Mouse (Mus musculus) G1E-ER4 (cell line): ENCODE data around the gene Pld6. TPM values are rescaled to one million over a fixed set of nuclear protein-coding genes. Genes with fewer than 3 reads are reported as not detected.

Experiments
- GATA1 ChIP-seq: IDR thresholded peaks from one replicate; pipeline ENCODE4 v1.8.0; 2012; ENCODE audit warnings: low read length, inconsistent platforms
- polyA plus RNA-seq: library from polyadenylated mRNA; stranded (reverse); fragments of >175 nt; gene quantifications from 2 replicates; pipeline ENCODE4 v1.2.3, GENCODE M21; 2012

Gene Pld6
- polyA plus RNA-seq, 1 experiment = not detected

DNA sequence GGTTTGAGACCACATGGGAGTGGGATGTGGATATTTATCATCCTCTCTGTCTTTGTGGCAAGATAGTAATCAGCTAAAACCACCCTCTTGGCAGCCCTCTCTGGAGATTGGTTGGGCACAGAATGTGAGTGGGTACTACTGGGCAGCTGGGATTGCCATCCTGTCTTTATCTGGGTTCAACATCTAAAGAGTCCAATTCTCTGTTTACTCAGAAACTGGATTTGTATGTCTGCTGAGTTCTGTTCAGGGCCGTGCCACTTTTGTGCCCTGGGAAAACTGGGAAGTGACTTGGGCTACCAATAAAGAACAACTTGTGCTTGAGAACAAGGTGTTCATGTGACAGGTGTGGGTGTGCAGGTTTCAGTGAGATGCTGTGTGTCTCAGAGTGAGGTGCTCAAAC lies 53.1 kb downstream of the Pld6 start:
- no peak for TF ChIP-seq GATA1

Other genes with a start within 250 kb of the Pld6 start
- gene Nlrp3, start 246.1 kb downstream of the Pld6 start, polyA plus RNA-seq = not detected in 2 replicates
- not detected in 2 replicates for gene Olfr222, start 211.4 kb downstream of the Pld6 start, polyA plus RNA-seq
- not detected in 2 replicates for gene Olfr223, start 194.4 kb downstream of the Pld6 start, polyA plus RNA-seq
- 48.1 and 53.1 TPM in 2 replicates for gene Mprip, start 126.3 kb downstream of the Pld6 start, polyA plus RNA-seq
- 27.8 and 32.6 TPM in 2 replicates for gene Flcn, start 22.4 kb upstream of the Pld6 start, polyA plus RNA-seq
- gene Nt5m, start 51.8 kb upstream of the Pld6 start, polyA plus RNA-seq = 13.3 and 13.7 TPM in 2 replicates
- 24.5 and 27.1 TPM in 2 replicates for gene Cops3, start 52.2 kb upstream of the Pld6 start, polyA plus RNA-seq
- 74.8 and 98.3 TPM in 2 replicates for gene Med9, start 160.6 kb upstream of the Pld6 start, polyA plus RNA-seq
- 0.04 TPM in 1 of 2 replicates, not detected in the other for gene Rasd1, start 177.3 kb upstream of the Pld6 start, polyA plus RNA-seq